Mouse (Mus musculus) liver, adult 2 months (tissue): ENCODE data around the gene Wdr45. TPM values are rescaled to one million over a fixed set of nuclear protein-coding genes. Genes with fewer than 3 reads are reported as not detected.
A peak's percentile ranks its signal among the peaks of the same experiment; 100 is the strongest.

Source experiments
- DNase-seq: peaks from one replicate; pipeline ENCODE4 v3.0.0-alpha.2; 2011; ENCODE audit warnings: low read depth, low spot score; ENCODE audit errors: extremely low read depth
- H3K27ac ChIP-seq: fragments of 200-500 bp; replicated peaks from 2 replicates; pipeline ENCODE4 v1.5.1; 2012; ENCODE audit warnings: low read depth, mild to moderate bottlenecking, control low read depth, inconsistent platforms, low read length; ENCODE audit not compliant: insufficient read depth
- H3K27me3 ChIP-seq: fragments of 200-500 bp; 2 replicates; pipeline ENCODE4 v1.6.1; 2012; ENCODE audit warnings: mild to moderate bottlenecking, moderate library complexity, low read length, inconsistent platforms; ENCODE audit not compliant: control insufficient read depth, insufficient read depth
- H3K36me3 ChIP-seq: fragments of 200-500 bp; 2 replicates; pipeline ENCODE4 v1.6.1; 2012; ENCODE audit warnings: low read length, inconsistent platforms; ENCODE audit not compliant: control insufficient read depth, insufficient read depth
- H3K4me1 ChIP-seq: fragments of 200-500 bp; 2 replicates; pipeline ENCODE4 v1.6.1; 2011; ENCODE audit warnings: low read length; ENCODE audit not compliant: control insufficient read depth, insufficient read depth
- H3K4me3 ChIP-seq: fragments of 200-500 bp; 2 replicates; pipeline ENCODE4 v1.5.1; 2011; ENCODE audit warnings: low read depth, mild to moderate bottlenecking, control low read depth, low read length, moderate library complexity; ENCODE audit not compliant: insufficient read depth
- H3K79me2 ChIP-seq: fragments of 200-500 bp; 2 replicates; pipeline ENCODE4 v1.6.1; 2012; ENCODE audit warnings: inconsistent platforms, mild to moderate bottlenecking, low read length, moderate library complexity; ENCODE audit not compliant: control insufficient read depth, insufficient read depth
- H3K9ac ChIP-seq: fragments of 200-500 bp; 2 replicates; pipeline ENCODE4 v1.6.1; 2012; ENCODE audit warnings: low read depth, mild to moderate bottlenecking, control low read depth, inconsistent platforms, low read length
- CTCF ChIP-seq: fragments of 200-500 bp; IDR thresholded peaks from 2 replicates; pipeline ENCODE4 v1.5.1; 2011; ENCODE audit warnings: low read depth, low read length, control low read depth
- POLR2A ChIP-seq: fragments of 200-500 bp; IDR thresholded peaks from 2 replicates; pipeline ENCODE4 v1.6.1; 2011; ENCODE audit warnings: low read length, control low read depth; ENCODE audit not compliant: insufficient read depth; ENCODE audit errors: extremely low read depth
- WGBS: fragments of 180-500 bp; shearing (Covaris S2); methylation state at CpG from one replicate; pipeline ENCODE4 v1.1.7; 2018; 5-methylcytosine and 5-hydroxymethylcytosine counted together
- polyA plus RNA-seq: library from polyadenylated mRNA; depleted of rRNA; stranded (reverse); fragments of >200 nt; gene quantifications from 2 replicates; pipeline ENCODE4 v1.2.3, GENCODE M21; 2012
- total RNA-seq: library from RNA; depleted of rRNA; stranded (reverse); fragments of >200 nt; gene quantifications from 2 replicates; pipeline ENCODE4 v1.2.3, GENCODE M21; 2014

Wdr45 gene
- total and polyA plus RNA-seq, 2 experiments, result 33.4 to 48.3 TPM

DNA sequence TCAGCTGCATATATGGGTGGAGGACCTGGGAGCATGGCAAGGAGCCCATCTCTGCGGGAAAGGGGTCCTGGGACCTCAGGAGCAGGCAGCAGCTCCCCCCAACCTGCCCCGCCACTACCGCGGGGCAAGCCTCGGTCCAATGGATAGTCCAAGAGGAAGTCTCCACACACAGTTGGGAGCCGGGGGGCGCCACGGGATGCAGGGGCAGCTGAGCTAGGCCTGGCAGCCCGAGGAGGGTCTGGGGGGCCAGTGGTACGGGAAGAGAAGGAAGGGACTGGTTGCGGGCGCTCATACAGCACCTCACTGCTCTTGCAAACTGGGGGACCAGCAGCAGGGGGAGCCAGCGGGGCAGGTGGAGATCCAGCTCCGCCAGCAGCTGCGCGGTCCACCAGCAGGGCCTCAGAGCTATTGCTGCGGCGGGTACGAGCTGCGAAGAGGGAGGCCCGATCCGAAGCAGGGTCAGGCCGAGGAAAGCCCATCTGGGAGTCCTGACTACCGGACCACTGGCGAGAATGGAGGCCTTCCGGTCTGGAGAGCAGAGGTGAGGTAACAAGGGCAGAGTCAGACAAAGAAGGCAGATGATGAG lies 19.5 kb downstream of the Wdr45 start:
- H3K79me2 ChIP-seq, result no peaks in the 10 kb centered on the region
- no peaks in the 10 kb centered on the region; the same call in 1 of the 2 replicates for H3K4me1 ChIP-seq
- no peak for DNase-seq
- no peaks in the 10 kb centered on the region for H3K36me3 ChIP-seq
- H3K27me3 ChIP-seq, result no peaks in the 10 kb centered on the region
- no peak overlapping the region for H3K27ac ChIP-seq
- H3K4me3 ChIP-seq, result no peak overlapping the region
- 60% methylated on average over 25 of the region's 26 CpGs for WGBS
- no peak for TF ChIP-seq POLR2A
- TF ChIP-seq CTCF, result peak; percentile 61
- no peak overlapping the region for H3K9ac ChIP-seq

DNA sequence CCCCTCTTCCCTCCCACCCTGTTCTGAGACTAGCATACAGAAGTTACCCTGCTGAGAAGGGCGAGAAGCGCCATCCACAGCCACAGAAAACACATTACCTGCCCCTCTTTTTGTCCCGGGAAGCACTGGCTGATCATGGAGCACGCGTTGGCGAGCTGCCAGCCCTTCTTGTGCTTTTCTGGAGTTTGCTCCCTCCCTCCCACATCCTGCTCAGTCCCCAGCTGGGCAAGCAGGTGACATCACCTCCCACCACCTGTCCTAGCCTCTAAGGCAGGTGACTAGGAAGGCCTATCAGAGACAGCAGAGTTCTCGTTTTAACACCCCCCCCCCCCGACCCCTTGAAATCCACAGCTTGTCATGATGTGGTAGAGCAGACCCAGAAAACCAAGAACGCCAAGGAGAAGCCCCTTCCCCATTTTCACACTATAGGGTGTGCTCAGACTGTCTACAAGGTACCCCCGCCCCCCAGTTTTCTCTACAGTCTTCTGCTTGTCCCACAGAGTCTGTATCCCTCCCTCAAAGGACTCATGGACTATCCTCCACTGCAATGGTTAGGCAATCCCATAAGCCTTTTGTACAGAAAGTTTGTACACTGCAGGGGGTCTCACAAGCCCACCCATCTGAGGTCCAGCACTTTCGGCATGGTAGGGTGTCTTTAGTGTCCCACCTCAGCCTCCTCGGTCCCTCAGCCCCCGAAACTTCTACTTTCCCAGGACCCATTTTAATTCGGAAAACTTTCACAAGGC lies 25.4 kb downstream of the Wdr45 start:
- H3K36me3 ChIP-seq, result no peaks in the 10 kb centered on the region
- no peak overlapping the region for H3K27ac ChIP-seq
- 52% methylated on average over 9 of the region's 14 CpGs for WGBS
- no peaks in the 10 kb centered on the region for H3K4me1 ChIP-seq
- peak; percentile 31 for DNase-seq
- TF ChIP-seq POLR2A (no peak), CTCF (no peak)
- no peak overlapping the region for H3K9ac ChIP-seq
- no peaks in the 10 kb centered on the region for H3K79me2 ChIP-seq
- no peak overlapping the region for H3K4me3 ChIP-seq
- no peaks in the 10 kb centered on the region for H3K27me3 ChIP-seq

DNA sequence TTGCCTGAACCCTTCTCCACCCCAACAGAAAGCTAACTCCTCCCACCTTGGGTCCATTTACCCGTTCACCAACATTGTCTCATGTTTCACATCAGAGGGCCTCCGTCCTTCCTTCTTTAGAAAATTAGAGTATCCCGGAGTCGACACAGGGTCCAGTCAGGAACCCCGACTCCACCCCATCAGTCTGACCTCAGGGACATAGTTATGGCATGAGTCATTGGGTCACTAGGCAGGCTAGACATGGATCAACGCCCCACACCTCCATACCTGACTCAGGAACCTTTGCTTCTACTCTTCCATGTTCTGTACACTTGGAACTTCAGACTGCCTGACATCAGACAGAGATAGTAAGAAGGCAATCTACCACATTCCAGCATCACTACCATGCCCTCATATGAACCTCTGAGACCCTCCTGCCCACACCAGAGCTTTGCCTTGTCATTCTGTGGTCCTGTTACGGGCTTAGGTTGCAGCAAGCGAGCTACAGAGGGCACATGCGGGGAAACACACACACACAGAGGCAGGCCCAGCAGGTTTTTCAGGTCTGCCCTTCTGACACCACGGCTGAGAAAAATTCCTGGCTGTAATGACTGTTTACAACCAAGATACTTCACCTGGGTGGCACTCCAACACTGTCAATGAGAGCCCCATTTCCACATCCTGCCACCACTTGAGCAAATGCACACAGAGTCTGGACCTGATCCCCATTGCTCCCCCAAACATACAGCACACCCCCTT lies 26.1 kb downstream of the Wdr45 start:
- TF ChIP-seq POLR2A (no peak), CTCF (no peak)
- Histone ChIP-seq H3K27me3 (no peaks in the 10 kb centered on the region), H3K36me3 (no peaks in the 10 kb centered on the region), H3K9ac (no peak overlapping the region), H3K79me2 (no peaks in the 10 kb centered on the region), H3K4me1 (no peaks in the 10 kb centered on the region), H3K27ac (no peak overlapping the region), H3K4me3 (no peak overlapping the region)
- 26% methylated on average over 10 of the region's 10 CpGs for WGBS
- DNase-seq, result no peak

DNA sequence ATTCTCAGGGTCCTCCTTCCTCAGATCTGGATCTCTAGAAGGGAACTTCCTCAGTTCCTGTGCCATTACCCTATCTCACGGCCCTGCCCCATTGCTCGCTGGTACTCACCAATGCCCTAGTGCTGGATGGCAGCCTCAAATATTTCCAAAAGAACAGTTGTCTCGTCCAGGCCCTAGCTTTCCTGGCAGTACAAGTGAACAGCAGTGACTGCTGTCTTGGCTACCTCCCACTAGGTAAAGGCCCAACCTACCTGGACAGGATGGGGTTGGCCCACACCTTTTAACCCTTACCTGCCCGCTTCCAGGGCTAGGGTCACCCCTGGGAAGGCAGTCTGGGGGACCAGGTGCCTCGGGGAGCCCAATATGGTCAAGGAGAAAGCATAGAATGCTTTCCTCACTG lies 27.0 kb downstream of the Wdr45 start:
- H3K79me2 ChIP-seq, result no peaks in the 10 kb centered on the region
- H3K27me3 ChIP-seq, result no peaks in the 10 kb centered on the region
- no peak for DNase-seq
- 59% methylated on average over 5 of the region's 5 CpGs for WGBS
- no peak overlapping the region; the same call in 1 of the 2 replicates for H3K27ac ChIP-seq
- H3K36me3 ChIP-seq, result no peaks in the 10 kb centered on the region
- no peak for TF ChIP-seq POLR2A
- no peak for TF ChIP-seq CTCF
- H3K9ac ChIP-seq, result no peak overlapping the region
- no peak overlapping the region for H3K4me3 ChIP-seq
- H3K4me1 ChIP-seq, result no peaks in the 10 kb centered on the region

- Histone ChIP-seq H3K27ac (no peak overlapping the region), H3K9ac (no peak overlapping the region), H3K79me2 (no peaks in the 10 kb centered on the region), H3K4me3 (no peak overlapping the region), H3K36me3 (no peaks in the 10 kb centered on the region), H3K4me1 (no peaks in the 10 kb centered on the region), H3K27me3 (no peaks in the 10 kb centered on the region)
- whole genome bisulfite sequencing, result 59% methylated on average over 5 of the region's 5 CpGs
- TF ChIP-seq POLR2A (no peak), CTCF (peak; percentile 56)
- DNase-seq, result no peak
Observed at GRCm38 (mm10) chrX:7743470-7743869, 29.3 kb downstream of the Wdr45 start.
